In the genomic region with DNA sequence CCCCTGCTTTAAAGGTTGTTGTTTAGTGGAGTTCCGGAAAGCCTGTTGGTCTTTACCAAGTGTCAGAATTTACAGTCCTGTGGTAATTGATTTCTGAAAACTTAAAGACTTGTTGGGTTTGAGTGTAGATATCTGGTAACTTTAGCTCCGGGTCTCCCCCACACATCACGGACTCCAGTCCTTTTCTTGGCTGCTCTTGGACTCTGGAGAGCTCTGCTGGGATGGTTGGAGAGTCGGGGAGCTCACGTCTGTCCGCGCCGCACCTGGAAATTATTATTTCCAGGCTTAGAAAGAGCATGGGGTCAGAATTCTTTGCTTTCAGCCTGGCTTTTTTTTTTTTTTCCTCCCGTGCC, we compare ENCODE assay signal across 8 mouse cellular contexts. TPM values are rescaled to one million over a fixed set of nuclear protein-coding genes. Genes with fewer than 3 reads are reported as not detected.
DNase-seq lines count a peak whose midpoint lies in the region; ATAC-seq and TF ChIP-seq lines count a peak whose summit lies in the region.

No protein-coding gene starts in this region.

- no peak for TF ChIP-seq RAD21 in MEL (IDR thresholded peaks at IDR 0.05; ENCODE audit: low read depth, low read length)

- H3K27me3 ChIP-seq in heart, adult 2 months (ENCODE audit: control insufficient read depth, insufficient read depth, low read length): no peaks in the 10 kb centered on the region
- H3K27me3 ChIP-seq in MEL (ENCODE audit: control insufficient read depth in 1 of 2, insufficient read depth in 2 of 2, low read length in 2 of 2): no peaks in the 10 kb centered on the region
- no peaks in the 10 kb centered on the region for H3K27me3 ChIP-seq in heart, embryonic 13.5 days (replicated peaks)
- no peaks in the 10 kb centered on the region for H3K27me3 ChIP-seq in liver, embryonic 15.5 days

- TF ChIP-seq EP300 in heart, adult 2 months (IDR thresholded peaks at IDR 0.05; ENCODE audit: insufficient read depth, low read depth, low read length): no peak
- no peak for TF ChIP-seq EP300 in MEL (IDR thresholded peaks at IDR 0.05; ENCODE audit: low read depth in 1 of 2, low read length in 2 of 2)

- H3K4me2 ChIP-seq in heart, embryonic 13.5 days: peak overlapping the region; percentile 79
- peak overlapping the region; percentile 94 for H3K4me2 ChIP-seq in liver, embryonic 15.5 days

- TF ChIP-seq POLR2A in heart, adult 2 months (IDR thresholded peaks at IDR 0.05; ENCODE audit: insufficient read depth, low read depth, low read length): no peak
- no peak for TF ChIP-seq POLR2A in MEL (IDR thresholded peaks at IDR 0.05; ENCODE audit: control insufficient read depth in 1 of 2, insufficient read depth in 1 of 2, low read depth in 1 of 2, low read length in 2 of 2, poor library complexity in 1 of 2)

- under 1% methylated on average over 9 of the region's 9 CpGs for WGBS in heart, adult 2 months
- 0% methylated on average over 9 of the region's 9 CpGs for WGBS in heart, embryonic 13.5 days
- WGBS in liver, embryonic 15.5 days (ENCODE audit: insufficient replicate concordance): under 1% methylated on average over 9 of the region's 9 CpGs

- H3K4me3 ChIP-seq in heart, adult 2 months: peak overlapping the region; percentile 81
- peak overlapping the region; percentile 67 to 81 for H3K4me3 ChIP-seq in MEL (ENCODE audit: control insufficient read depth in 1 of 2, insufficient read depth in 1 of 2, low read depth in 2 of 2, low read length in 2 of 2)
- peak overlapping the region; percentile 93 for H3K4me3 ChIP-seq in heart, embryonic 13.5 days
- H3K4me3 ChIP-seq in liver, embryonic 15.5 days (replicated peaks): peak overlapping the region; percentile 96

- TF ChIP-seq CTCF in heart, adult 2 months (IDR thresholded peaks at IDR 0.05): no peak
- no peak for TF ChIP-seq CTCF in MEL (IDR thresholded peaks at IDR 0.05 in 2 of 3, conservative IDR thresholded peaks at IDR 0.05 in 1 of 3; ENCODE audit: control insufficient read depth in 1 of 3, insufficient read depth in 1 of 3, low read depth in 2 of 3, low read length in 3 of 3, poor library complexity in 1 of 3, severe bottlenecking in 1 of 3)

- H3K27ac ChIP-seq in heart, adult 2 months: peak overlapping the region; percentile 99
- H3K27ac ChIP-seq in MEL (ENCODE audit: control insufficient read depth, low read depth, low read length): peak overlapping the region; percentile 23
- H3K27ac ChIP-seq in heart, embryonic 13.5 days (replicated peaks): peak overlapping the region; percentile 96
- peak overlapping the region; percentile 91 for H3K27ac ChIP-seq in liver, embryonic 15.5 days (replicated peaks)

- peaks cover 15% of the 10 kb centered on the region for H3K36me3 ChIP-seq in heart, adult 2 months (ENCODE audit: control insufficient read depth, insufficient read depth, low read length)
- H3K36me3 ChIP-seq in MEL (ENCODE audit: control insufficient read depth in 1 of 2, insufficient read depth in 2 of 2, low read length in 2 of 2): peaks cover 0 to 23% of the 10 kb centered on the region in 2 experiments; a peak in 2 of 4 replicates
- H3K36me3 ChIP-seq in heart, embryonic 13.5 days: peaks cover 7% of the 10 kb centered on the region; the same call in 1 of the 2 replicates
- no peaks in the 10 kb centered on the region for H3K36me3 ChIP-seq in liver, embryonic 15.5 days (replicated peaks)

- H3K4me1 ChIP-seq in heart, adult 2 months (ENCODE audit: control insufficient read depth, insufficient read depth, low read length): peaks cover 4% of the 10 kb centered on the region
- peaks cover 13 to 16% of the 10 kb centered on the region in 2 experiments for H3K4me1 ChIP-seq in MEL (ENCODE audit: control insufficient read depth in 1 of 2, insufficient read depth in 2 of 2, low read length in 2 of 2)
- H3K4me1 ChIP-seq in heart, embryonic 13.5 days: peaks cover 24% of the 10 kb centered on the region
- peaks cover 35% of the 10 kb centered on the region for H3K4me1 ChIP-seq in liver, embryonic 15.5 days (replicated peaks)

- no peaks in the 10 kb centered on the region for H3K9me3 ChIP-seq in MEL (replicated peaks; ENCODE audit: insufficient read depth, low read length)
- H3K9me3 ChIP-seq in heart, embryonic 13.5 days: no peaks in the 10 kb centered on the region
- H3K9me3 ChIP-seq in liver, embryonic 15.5 days (replicated peaks): no peaks in the 10 kb centered on the region

- H3K79me2 ChIP-seq in heart, adult 2 months (replicated peaks; ENCODE audit: control insufficient read depth, insufficient read depth, low read length): peaks cover 10% of the 10 kb centered on the region
- H3K79me2 ChIP-seq in MEL (ENCODE audit: control insufficient read depth, insufficient read depth, low read length, poor library complexity): peaks cover 42% of the 10 kb centered on the region

- no peak for DNase-seq in heart, adult 2 months
- DNase-seq in heart, postnatal 14 days: no peak
- DNase-seq in MEL (ENCODE audit: low read depth, low spot score): peak; percentile 88
- DNase-seq in urinary bladder, postnatal 36 days (ENCODE audit: low spot score in 2 of 2): no peak
- no peak for DNase-seq in left cerebral cortex, adult 8-10 months (ENCODE audit: low spot score in 2 of 2)
- DNase-seq in left cerebral cortex, postnatal 25 days (ENCODE audit: low spot score in 2 of 2): no peak

- peak overlapping the region; percentile 96 for H3K9ac ChIP-seq in heart, adult 2 months (ENCODE audit: low read depth, low read length)
- H3K9ac ChIP-seq in MEL (ENCODE audit: control insufficient read depth, low read depth, low read length, poor library complexity, severe bottlenecking): peak overlapping the region; percentile 90
- peak overlapping the region; percentile 97 for H3K9ac ChIP-seq in heart, embryonic 13.5 days
- H3K9ac ChIP-seq in liver, embryonic 15.5 days: peak overlapping the region; percentile 94

- ATAC-seq in heart, embryonic 13.5 days (ENCODE audit: extremely low read depth, insufficient number of reproducible peaks, low FRiP score, low TSS enrichment): no peak
- ATAC-seq in liver, embryonic 15.5 days (ENCODE audit: insufficient read depth): no peak

- intact Hi-C loops in heart, adult 2 months (cut with DNase I): loop anchor here (5.0 kb wide), 1 partner anchor 39 kb away; no protein-coding TSS in a partner anchor
- intact Hi-C loops in heart, postnatal 14 days (cut with DNase I): loop anchor here (2.0 kb wide), 1 partner anchor 40 kb away; no protein-coding TSS in a partner anchor
- intact Hi-C loops in left cerebral cortex, postnatal 25 days (cut with DNase I): no loop called here

TF ChIP-seq in MEL, 35 proteins besides CTCF, POLR2A, EP300 and RAD21:
- TF ChIP-seq TBP (IDR thresholded peaks at IDR 0.05; ENCODE audit: low read depth, low read length) (peak; percentile 50; the same call in 1 of the 2 replicates), TCF12 (IDR thresholded peaks at IDR 0.05; ENCODE audit: low read depth, low read length) (no peak)

RNA-seq across cellular contexts. Expression of gene Ric1, which starts 1.1 kb away (rescaled TPM):
- total RNA-seq in heart, adult 2 months (2021): 10 to 100 TPM; 16.9 to 20.6 TPM
- 9.2 and 15.0 TPM in 2 replicates for polyA plus RNA-seq in heart, adult 2 months (2012; rRNA removed)
- total RNA-seq in heart, postnatal 14 days (2021): 10 to 100 TPM; 27.3 to 30.8 TPM
- 41.0 and 43.8 TPM in 2 replicates for total RNA-seq in MEL (2012; rRNA removed)
- polyA plus RNA-seq in MEL (2012; ENCODE audit: insufficient read depth in 1 of 2, insufficient read length in 2 of 2, low read depth in 1 of 2, low replicate concordance in 2 of 2, missing spikeins in 1 of 2): 10 to 100 TPM; 54.2 to 77.2 TPM
- 6.5 and 6.7 TPM in 2 replicates for polyA plus RNA-seq in heart, embryonic 13.5 days (2015; fragmentation: Nextera tagmentation; extraction: Ambion mirVana)
- 2.7 TPM in 2 replicates for polyA plus RNA-seq in liver, embryonic 15.5 days (2015; fragmentation: Nextera tagmentation; extraction: Ambion mirVana)
- 10 to 100 TPM; 31.5 to 38.2 (median 33.7) TPM for total RNA-seq in left cerebral cortex, adult 8-10 months (2022)
- 10 to 100 TPM; 36.6 to 37.1 TPM for total RNA-seq in left cerebral cortex, postnatal 25 days (2021)

Comparison
In these comparisons a context has a peak if more than half of its experiments do, and no peak if none do; other contexts are left out.
1. H3K27ac ChIP-seq: peak in every context shown above with its lines; median percentile 99 in heart, adult 2 months; 96 in heart, embryonic 13.5 days; 91 in liver, embryonic 15.5 days; 23 in MEL.